Mouse (Mus musculus) midbrain, embryonic 14.5 days (tissue): ENCODE measurements around the gene Adgrl2. TPM values are rescaled to one million over a fixed set of nuclear protein-coding genes. Genes with fewer than 3 reads are reported as not detected.

Source experiments
- ATAC-seq: fragments of 200-750 bp; cut with Nextera tagmentation; 2 replicates; pipeline ENCODE4 v1.8.0; 2017; ENCODE audit warnings: moderate number of reproducible peaks, moderate library complexity; ENCODE audit not compliant: low FRiP score, low TSS enrichment
- DNase-seq: peaks from one replicate; pipeline ENCODE4 v3.0.0-alpha.2; 2015
- H3K27ac ChIP-seq: fragments of 300-500 bp; sonication (generic); replicated peaks from 2 replicates; pipeline ENCODE4 v1.5.1; 2014; ENCODE audit warnings: mild to moderate bottlenecking, low read depth, low read length, moderate library complexity
- H3K27me3 ChIP-seq: fragments of 300-500 bp; sonication (generic); 2 replicates; pipeline ENCODE4 v1.6.1; 2014; ENCODE audit warnings: low read length, control low read depth, mixed read lengths; ENCODE audit not compliant: control insufficient read depth, insufficient read depth
- H3K36me3 ChIP-seq: fragments of 300-500 bp; sonication (generic); 2 replicates; pipeline ENCODE4 v1.6.1; 2014; ENCODE audit warnings: low read length, control low read depth; ENCODE audit not compliant: control insufficient read depth, insufficient read depth
- H3K4me1 ChIP-seq: fragments of 300-500 bp; sonication (generic); 2 replicates; pipeline ENCODE4 v1.6.1; 2014; ENCODE audit warnings: mild to moderate bottlenecking, antibody characterized with exemption, low read length, control low read depth; ENCODE audit not compliant: control insufficient read depth, insufficient read depth
- H3K4me2 ChIP-seq: fragments of 300-500 bp; sonication (generic); 2 replicates; pipeline ENCODE4 v1.6.1; 2014; ENCODE audit warnings: mild to moderate bottlenecking, low read length, moderate library complexity
- H3K4me3 ChIP-seq: fragments of 300-500 bp; sonication (generic); replicated peaks from 2 replicates; pipeline ENCODE4 v1.5.1; 2014; ENCODE audit warnings: low read depth, low read length
- H3K9ac ChIP-seq: fragments of 300-500 bp; sonication (generic); replicated peaks from 2 replicates; pipeline ENCODE4 v1.6.1; 2014; ENCODE audit warnings: mild to moderate bottlenecking, low read length, moderate library complexity
- H3K9me3 ChIP-seq: fragments of 300-500 bp; sonication (generic); 2 replicates; pipeline ENCODE4 v1.6.1; 2016; ENCODE audit warnings: low read length, control low read depth, mixed read lengths; ENCODE audit not compliant: control insufficient read depth
- WGBS: fragments of 180-500 bp; shearing (Covaris S2); extraction: QIAGEN DNeasy Blood & Tissue Kit; methylation state at CpG from one replicate; pipeline ENCODE4 v1.1.7; 2014; 5-methylcytosine and 5-hydroxymethylcytosine counted together
- polyA plus RNA-seq: library from polyadenylated mRNA; unstranded; fragments of >200 nt; fragmentation: Nextera tagmentation; extraction: Ambion mirVana; gene quantifications from 2 replicates; pipeline ENCODE4 v1.2.1, GENCODE M21; 2014

Gene Adgrl2
- polyA plus RNA-seq, 1 experiment from 2014 or later: 160 TPM

DNA sequence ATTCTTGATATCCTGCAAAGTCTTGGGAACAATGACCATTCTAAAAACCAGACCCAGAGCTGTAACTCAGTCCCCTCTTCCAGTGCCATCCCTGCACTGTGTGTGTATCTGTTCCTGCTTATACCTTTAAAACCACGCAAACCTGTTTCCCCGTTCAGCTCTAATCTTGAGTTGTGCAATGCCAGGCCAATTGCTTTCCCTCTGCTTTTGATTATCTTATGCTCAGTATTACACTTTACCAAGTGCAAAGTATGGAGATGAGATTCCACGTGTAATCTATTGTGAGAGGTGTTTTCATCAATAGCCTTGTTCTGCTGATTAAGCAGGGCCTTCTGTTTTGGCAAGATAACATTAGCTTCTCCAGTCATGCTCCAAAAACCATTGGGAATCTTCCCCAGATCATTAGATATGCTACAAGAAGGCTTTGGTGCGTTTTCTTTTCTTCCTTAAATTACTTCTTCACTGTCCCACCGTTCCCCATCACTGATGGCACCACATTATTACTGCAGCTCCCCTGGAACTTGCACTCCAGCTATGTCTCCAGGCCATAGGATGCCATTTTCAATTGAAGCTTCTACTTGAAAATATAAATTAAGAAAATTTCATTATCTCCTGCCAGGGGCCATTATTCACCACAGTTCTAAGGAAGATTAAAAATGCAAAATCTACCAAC lies 118.4 kb downstream of the Adgrl2 start:
- H3K36me3 ChIP-seq: no peaks in the 10 kb centered on the region
- no peak overlapping the region for H3K9ac ChIP-seq
- peak; percentile 48 for DNase-seq
- no peak overlapping the region for H3K4me2 ChIP-seq
- H3K9me3 ChIP-seq: no peaks in the 10 kb centered on the region
- ATAC-seq: peak; percentile 17; the same call in 1 of the 2 replicates
- no peak overlapping the region for H3K4me3 ChIP-seq
- WGBS: 49% methylated on average over 5 of the region's 5 CpGs
- H3K27ac ChIP-seq: no peak overlapping the region
- H3K27me3 ChIP-seq: no peaks in the 10 kb centered on the region
- peaks cover 14% of the 10 kb centered on the region for H3K4me1 ChIP-seq

DNA sequence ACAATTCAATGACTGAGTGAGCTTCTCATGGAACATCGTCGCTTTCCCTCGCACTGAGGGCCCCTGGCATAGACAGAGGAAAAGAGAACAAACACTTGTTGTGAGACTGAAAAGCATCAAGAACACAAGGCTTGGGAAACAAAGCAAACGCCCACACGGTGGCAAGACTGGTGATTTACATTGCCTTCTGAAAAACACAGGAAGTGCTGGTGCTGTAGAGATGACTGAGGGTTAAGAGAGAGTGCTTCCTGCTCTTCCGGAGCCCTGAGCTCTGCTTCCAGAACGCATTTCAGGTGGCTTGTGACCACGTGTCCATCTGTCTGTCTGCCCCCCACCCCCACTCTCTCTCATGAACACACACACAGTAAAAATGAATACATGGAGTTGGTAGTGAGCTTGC lies 122.7 kb downstream of the Adgrl2 start:
- Histone ChIP-seq H3K36me3 (0 out of 2 replicates have a peak, but pooled peaks cover 3% of the 10 kb centered on the region), H3K9me3 (no peaks in the 10 kb centered on the region), H3K4me1 (peaks cover 11% of the 10 kb centered on the region), H3K4me3 (no peak overlapping the region), H3K4me2 (no peak overlapping the region), H3K9ac (no peak overlapping the region), H3K27me3 (no peaks in the 10 kb centered on the region), H3K27ac (no peak overlapping the region)
- 46% methylated on average over 8 of the region's 8 CpGs for WGBS
- peak; percentile 32 for DNase-seq
- ATAC-seq: no peak

DNA sequence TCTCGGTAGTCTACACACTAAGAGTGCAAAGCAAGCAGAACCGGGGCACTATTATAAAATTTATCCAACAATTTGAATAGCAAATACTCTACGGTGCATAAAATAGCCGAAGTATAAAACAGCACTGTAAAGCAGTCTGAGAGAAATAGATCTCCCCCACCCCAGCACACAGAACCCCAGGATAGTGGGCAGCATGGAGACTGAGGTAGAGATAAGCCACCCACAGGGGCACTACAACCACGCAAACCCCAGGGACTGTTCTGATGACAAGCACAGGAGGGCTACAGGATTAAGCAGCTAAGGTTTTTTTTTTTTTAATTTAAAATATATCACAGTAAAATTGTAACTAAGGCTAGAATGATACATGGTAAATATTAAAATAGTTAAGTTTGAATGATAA lies 123.7 kb downstream of the Adgrl2 start:
- H3K27ac ChIP-seq: no peak overlapping the region
- H3K36me3 ChIP-seq: 0 out of 2 replicates have a peak, but pooled peaks cover 3% of the 10 kb centered on the region
- no peak overlapping the region for H3K4me3 ChIP-seq
- peaks cover 2% of the 10 kb centered on the region; the same call in 1 of the 2 replicates for H3K4me1 ChIP-seq
- no peaks in the 10 kb centered on the region for H3K9me3 ChIP-seq
- no peak overlapping the region for H3K9ac ChIP-seq
- WGBS: 83% methylated on average over 5 of the region's 5 CpGs
- H3K4me2 ChIP-seq: no peak overlapping the region
- ATAC-seq (no peak), DNase-seq (no peak)
- H3K27me3 ChIP-seq: no peaks in the 10 kb centered on the region

DNA sequence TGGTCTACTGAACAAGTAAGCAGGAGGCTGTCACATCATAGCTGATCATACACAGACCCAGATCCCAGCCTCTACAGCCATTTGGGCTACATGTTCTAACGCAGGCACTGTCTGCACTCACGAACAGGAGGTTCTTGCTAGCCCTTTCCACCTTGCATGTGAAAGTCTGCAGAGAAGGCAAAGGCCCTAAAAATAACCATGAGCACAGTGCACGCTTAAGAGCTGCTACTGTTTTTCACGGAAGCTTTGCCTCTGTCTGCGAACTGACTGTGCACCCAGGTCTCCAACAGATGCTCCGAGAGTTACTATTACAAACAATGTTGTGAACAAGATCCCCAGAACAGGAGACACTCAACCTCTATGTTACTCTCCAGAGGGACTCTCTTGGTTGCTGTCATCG lies 124.3 kb downstream of the Adgrl2 start:
- 94% methylated on average over 7 of the region's 7 CpGs for WGBS
- H3K9ac ChIP-seq: no peak overlapping the region
- no peaks in the 10 kb centered on the region for H3K4me1 ChIP-seq
- 0 out of 2 replicates have a peak, but pooled peaks cover 3% of the 10 kb centered on the region for H3K36me3 ChIP-seq
- H3K4me2 ChIP-seq: no peak overlapping the region
- no peak for DNase-seq
- H3K9me3 ChIP-seq: no peaks in the 10 kb centered on the region
- no peaks in the 10 kb centered on the region for H3K27me3 ChIP-seq
- no peak overlapping the region for H3K4me3 ChIP-seq
- H3K27ac ChIP-seq: no peak overlapping the region
- ATAC-seq: no peak

DNA sequence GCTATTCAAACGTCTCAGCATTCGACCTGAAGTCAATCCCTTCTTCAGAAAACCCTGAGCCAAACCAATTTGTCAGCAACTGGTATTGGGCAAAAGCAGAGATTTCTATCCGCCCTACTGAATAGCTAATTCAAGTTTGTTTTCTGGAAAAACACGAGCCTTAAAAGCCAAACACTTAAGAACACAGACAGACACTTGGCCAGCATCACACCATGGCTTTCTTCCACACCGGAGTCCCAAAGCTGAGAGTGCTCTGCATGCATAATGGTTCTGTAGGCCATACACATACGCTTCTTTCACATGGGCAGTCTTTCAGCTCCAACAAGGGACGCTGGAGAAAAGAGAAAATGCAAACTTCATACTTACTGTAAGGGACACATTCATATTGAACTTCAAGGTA lies 125.1 kb downstream of the Adgrl2 start:
- ATAC-seq (no peak), DNase-seq (no peak)
- 78% methylated on average over 7 of the region's 7 CpGs for WGBS

DNA sequence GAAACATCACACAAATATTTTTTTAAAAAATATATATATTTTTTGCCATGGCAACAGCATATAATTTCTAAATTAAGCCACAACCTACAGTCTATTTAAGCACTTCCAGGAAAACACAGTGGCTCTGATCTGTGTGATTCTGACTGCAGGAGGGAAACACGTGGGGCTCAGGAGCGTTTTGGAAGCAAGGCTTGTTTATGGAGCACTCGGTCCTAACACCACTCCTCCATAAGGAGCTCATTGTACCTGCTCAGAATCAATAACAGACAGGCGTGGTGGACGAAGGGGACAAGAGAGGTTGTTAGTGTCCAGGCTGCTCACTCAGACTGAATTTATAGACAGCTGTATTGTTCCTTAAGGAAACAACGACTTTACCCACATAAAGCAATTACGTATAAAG lies 128.5 kb downstream of the Adgrl2 start:
- Histone ChIP-seq H3K9me3 (no peaks in the 10 kb centered on the region), H3K4me2 (no peak overlapping the region), H3K9ac (no peak overlapping the region), H3K36me3 (peaks cover 16% of the 10 kb centered on the region), H3K4me1 (no peaks in the 10 kb centered on the region), H3K27me3 (no peaks in the 10 kb centered on the region), H3K4me3 (no peak overlapping the region), H3K27ac (no peak overlapping the region)
- ATAC-seq (no peak), DNase-seq (no peak)
- 66% methylated on average over 7 of the region's 7 CpGs for WGBS

More for the DNA sequence above, 125.1 kb downstream of the Adgrl2 start:
- Histone ChIP-seq H3K27ac (no peak overlapping the region), H3K4me3 (no peak overlapping the region), H3K4me2 (no peak overlapping the region), H3K36me3 (0 out of 2 replicates have a peak, but pooled peaks cover 3% of the 10 kb centered on the region), H3K27me3 (no peaks in the 10 kb centered on the region), H3K9ac (no peak overlapping the region), H3K9me3 (no peaks in the 10 kb centered on the region), H3K4me1 (no peaks in the 10 kb centered on the region)

DNA sequence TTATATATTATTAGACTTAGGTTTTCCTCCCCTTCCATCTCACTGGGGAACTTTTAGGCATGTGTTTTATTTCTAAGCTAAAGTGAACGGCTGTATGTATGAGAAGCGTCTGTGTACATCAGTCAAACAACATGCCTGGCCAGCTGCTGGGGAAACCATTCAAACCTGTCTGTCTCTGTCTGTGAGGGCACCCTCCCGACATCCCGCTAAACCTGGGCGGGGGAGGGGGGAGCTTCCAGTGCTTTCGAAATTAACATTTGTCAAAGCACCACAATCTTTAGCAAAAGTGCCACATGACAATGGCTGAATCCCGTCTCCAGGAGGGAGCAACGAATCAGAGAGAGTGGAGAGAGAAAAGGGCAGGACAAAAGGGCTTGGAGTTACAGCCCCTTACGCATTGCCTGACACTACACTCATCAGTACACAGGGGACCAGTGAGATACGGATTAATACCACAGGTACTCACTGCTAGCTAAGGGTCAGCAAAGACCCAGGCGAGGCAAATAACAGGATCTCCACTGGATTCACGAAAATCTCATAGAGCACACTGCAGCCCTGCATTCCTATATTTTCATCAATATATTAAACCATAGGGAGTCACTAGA lies 135.9 kb downstream of the Adgrl2 start:
- WGBS: 9% methylated on average over 12 of the region's 12 CpGs
- H3K4me3 ChIP-seq: peak overlapping the region; percentile 21

DNA sequence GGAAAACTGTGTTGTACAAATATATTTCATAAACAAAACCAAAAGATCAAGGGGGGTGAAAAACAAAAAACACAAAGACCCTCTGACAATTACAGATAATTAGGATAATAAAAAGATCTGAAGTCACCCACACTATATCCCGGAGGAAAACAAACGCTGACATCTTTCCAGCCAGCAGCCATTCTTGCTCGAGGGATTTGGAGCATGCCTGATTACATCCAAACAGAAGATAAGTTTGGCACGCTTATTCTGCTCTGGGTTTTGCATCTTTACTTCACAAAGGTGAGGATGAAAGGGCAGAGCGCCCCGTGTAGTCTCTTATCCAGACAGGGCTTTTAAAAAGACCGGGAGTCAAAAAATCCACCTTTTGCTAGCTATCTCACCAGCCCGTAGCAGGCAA lies 137.0 kb downstream of the Adgrl2 start:
- 6% methylated on average over 8 of the region's 8 CpGs for WGBS
- Histone ChIP-seq H3K27me3 (no peaks in the 10 kb centered on the region), H3K4me1 (peaks cover 19% of the 10 kb centered on the region), H3K9ac (no peak overlapping the region), H3K4me2 (peak overlapping the region; percentile 24; the same call in 1 of the 2 replicates), H3K27ac (no peak overlapping the region), H3K36me3 (peaks cover 30% of the 10 kb centered on the region), H3K4me3 (no peak overlapping the region), H3K9me3 (no peaks in the 10 kb centered on the region)
- peak; percentile 44 for DNase-seq
- no peak for ATAC-seq

More for the DNA sequence above, 135.9 kb downstream of the Adgrl2 start:
- H3K4me2 ChIP-seq: peak overlapping the region; percentile 51
- peak; percentile 35 for DNase-seq
- peaks cover 28% of the 10 kb centered on the region for H3K36me3 ChIP-seq
- peak overlapping the region; percentile 40; the same call in 1 of the 2 replicates for H3K9ac ChIP-seq
- peaks cover 19% of the 10 kb centered on the region for H3K4me1 ChIP-seq
- H3K27ac ChIP-seq: no peak overlapping the region; the same call in 1 of the 2 replicates
- no peak; the same call in 1 of the 2 replicates for ATAC-seq
- H3K9me3 ChIP-seq: no peaks in the 10 kb centered on the region
- H3K27me3 ChIP-seq: no peaks in the 10 kb centered on the region

DNA sequence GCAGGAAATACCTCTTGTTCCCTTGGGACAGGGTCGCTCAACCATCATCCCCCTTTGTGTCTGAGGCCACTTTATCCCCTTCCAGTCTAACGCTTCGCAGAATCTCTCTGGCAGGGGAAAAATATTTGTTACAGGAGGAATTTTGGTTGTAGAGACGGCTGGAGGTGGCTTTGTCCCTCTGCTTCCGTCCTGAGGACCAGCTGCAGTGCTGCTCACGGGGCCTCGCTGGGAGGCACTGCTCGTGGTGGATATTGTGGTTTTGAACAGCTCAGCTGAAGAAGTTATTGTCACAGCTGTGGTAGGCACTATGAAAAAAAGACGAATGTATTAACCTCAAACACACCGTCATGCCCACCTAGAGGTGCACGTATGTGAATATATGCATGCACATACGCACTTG lies 137.8 kb downstream of the Adgrl2 start:
- ATAC-seq: no peak
- no peak overlapping the region for H3K4me3 ChIP-seq
- no peak overlapping the region for H3K4me2 ChIP-seq
- peaks cover 33% of the 10 kb centered on the region for H3K36me3 ChIP-seq
- H3K27ac ChIP-seq: no peak overlapping the region
- peaks cover 19% of the 10 kb centered on the region for H3K4me1 ChIP-seq
- no peaks in the 10 kb centered on the region for H3K27me3 ChIP-seq
- DNase-seq: no peak
- H3K9ac ChIP-seq: no peak overlapping the region
- 33% methylated on average over 12 of the region's 12 CpGs for WGBS
- no peaks in the 10 kb centered on the region for H3K9me3 ChIP-seq
